Mouse (Mus musculus): ENCODE results near the gene BC035947.
"Not testable (repeated sequence)": the region's sequence is repeated elsewhere in the genome, so short reads cannot be mapped to it uniquely, and the experiment has no call there.

The BC035947 gene

GRCm38 (mm10) chr1:78511621-78512160 lies at the start of gene BC035947:
TSS of gene BC035947 (minus strand) at chr1:78512158.
- DNase-seq (ENCODE audit: low read depth): no peak

- DNase-seq (ENCODE audit: low read depth): no peak
These were observed 42.2 kb upstream of the BC035947 start for GRCm38 (mm10) chr1:78554012-78554666.

GRCm38 (mm10) chr1:78548961-78549360 lies 37.0 kb upstream of the BC035947 start:
- no peak for DNase-seq (ENCODE audit: low read depth)

- no peak for DNase-seq (ENCODE audit: low read depth)
These were observed 34.3 kb upstream of the BC035947 start for GRCm38 (mm10) chr1:78546258-78546657.

- not testable (repeated sequence) for DNase-seq (ENCODE audit: low read depth)
These were observed 31.7 kb upstream of the BC035947 start for GRCm38 (mm10) chr1:78543631-78544030.

DNA sequence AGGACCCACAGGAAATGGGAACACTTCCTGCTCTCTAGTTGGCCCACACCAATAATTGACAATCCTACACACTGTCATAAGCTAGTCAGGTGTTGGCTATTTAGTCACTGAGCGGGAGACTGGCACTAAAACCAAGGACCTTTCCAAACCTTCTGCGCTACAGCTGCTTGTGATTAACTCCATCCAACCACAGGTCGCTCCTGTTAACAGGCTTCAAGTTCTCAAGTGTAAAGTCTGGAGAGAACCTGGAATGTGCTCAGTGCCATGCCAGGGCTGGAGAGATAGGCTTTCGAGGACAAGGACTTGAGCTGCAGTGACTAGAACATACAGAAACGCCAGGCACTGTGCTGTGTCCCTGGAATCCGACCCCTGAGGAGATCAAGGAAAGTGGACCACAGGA lies 27.2 kb upstream of the BC035947 start:
- DNase-seq (ENCODE audit: low read depth): no peak

DNA sequence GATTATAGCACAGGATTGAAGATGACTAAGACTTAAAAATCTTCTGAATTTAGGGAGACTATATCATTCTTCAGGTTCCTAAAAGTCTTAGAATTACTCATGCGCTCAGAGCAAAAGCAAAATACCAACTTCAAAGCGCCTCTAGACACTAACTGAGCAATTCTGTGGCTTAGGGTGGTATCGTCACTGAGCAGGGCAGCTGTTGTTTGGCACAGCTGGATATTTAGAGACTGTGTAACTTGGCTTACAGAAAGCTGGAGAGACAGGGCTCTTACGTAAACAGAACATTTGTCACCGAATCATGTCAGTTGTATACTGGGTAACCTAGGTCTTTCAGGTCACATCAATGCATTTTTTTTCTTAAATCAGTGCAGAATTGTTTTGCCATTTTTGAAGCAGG lies 26.4 kb upstream of the BC035947 start:
- DNase-seq (ENCODE audit: low read depth): peak; percentile 80

DNA sequence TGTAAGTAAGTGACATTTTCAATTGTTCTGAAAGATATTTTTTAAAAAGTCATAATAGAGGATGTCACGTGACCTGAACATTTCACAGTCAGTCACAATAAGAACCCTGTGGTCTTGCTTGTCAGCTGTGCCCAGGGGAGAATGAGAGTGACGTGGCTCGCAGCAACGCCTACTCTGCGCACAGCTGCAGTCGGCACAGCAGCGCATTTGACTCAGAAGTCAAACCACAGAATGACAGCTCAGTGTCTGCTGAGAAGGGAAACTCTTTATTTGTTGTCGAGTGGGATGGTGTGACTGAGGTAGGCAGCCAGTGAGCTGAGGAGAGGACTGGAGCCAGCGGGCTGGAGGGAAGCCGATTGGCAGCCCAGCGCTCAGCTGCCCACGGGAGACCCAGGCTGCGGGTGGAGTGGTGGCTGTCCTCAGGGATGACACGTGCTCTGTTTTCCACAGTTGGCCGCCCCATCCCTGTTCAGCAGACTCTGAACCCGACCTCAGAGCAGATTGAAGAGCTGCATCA lies 25.6 kb upstream of the BC035947 start:
- DNase-seq (ENCODE audit: low read depth): peak; percentile 93

- DNase-seq (ENCODE audit: low read depth): peak; percentile 86
These were observed 24.6 kb upstream of the BC035947 start for GRCm38 (mm10) chr1:78536310-78537164.

GRCm38 (mm10) chr1:78534428-78535150 lies 22.6 kb upstream of the BC035947 start:
- DNase-seq (ENCODE audit: low read depth): no peak

GRCm38 (mm10) chr1:78532184-78532800 lies 20.3 kb upstream of the BC035947 start:
- DNase-seq (ENCODE audit: low read depth): no peak

- DNase-seq (ENCODE audit: low read depth): no peak
These were observed 18.7 kb upstream of the BC035947 start for GRCm38 (mm10) chr1:78530500-78531215.

DNA sequence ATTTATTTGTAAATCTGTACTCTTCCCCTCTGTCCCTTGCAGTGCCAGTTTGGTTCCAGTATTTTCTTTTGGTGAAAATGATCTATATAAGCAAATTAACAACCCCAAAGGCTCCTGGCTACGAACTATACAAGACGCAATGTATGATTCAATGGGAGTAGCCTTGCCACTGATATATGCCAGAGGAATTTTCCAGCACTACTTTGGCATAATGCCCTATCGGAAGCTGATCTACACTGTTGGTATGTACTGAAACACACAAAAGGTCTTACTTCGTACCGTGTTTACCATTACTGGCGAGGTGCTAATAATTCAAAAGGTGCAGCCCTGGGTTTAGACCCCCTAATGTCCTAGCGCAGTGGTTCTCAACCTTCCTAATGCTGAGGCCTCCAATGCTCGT lies 17.1 kb upstream of the BC035947 start:
- DNase-seq (ENCODE audit: low read depth): no peak

- no peak for DNase-seq (ENCODE audit: low read depth)
These were observed 16.4 kb upstream of the BC035947 start for GRCm38 (mm10) chr1:78528356-78528755.

- DNase-seq (ENCODE audit: low read depth): peak; percentile 79
These were observed 13.4 kb upstream of the BC035947 start for GRCm38 (mm10) chr1:78525189-78525886.

- DNase-seq (ENCODE audit: low read depth): no peak
These were observed 6.9 kb upstream of the BC035947 start for GRCm38 (mm10) chr1:78518907-78519306.

DNA sequence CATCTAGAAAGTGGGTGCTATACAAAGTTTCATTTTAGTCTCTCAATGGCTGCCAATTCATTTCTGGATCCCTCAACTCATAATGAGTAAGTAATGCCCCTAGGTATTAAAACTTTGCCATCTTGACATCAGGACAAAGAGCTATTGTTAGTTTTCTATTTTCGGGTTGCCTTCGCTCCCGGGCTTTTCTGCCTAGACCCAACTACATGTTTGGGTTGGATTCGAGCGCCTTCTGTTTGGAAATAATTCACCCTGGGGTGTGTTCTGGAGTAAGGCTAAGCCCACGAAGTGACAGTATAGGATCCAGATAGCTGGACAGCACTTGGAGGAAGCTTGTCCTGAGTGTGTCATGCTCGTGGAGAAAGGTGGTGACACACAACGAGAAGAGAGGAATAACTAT lies 798 bp upstream of the BC035947 start:
- DNase-seq (ENCODE audit: low read depth): no peak

DNA sequence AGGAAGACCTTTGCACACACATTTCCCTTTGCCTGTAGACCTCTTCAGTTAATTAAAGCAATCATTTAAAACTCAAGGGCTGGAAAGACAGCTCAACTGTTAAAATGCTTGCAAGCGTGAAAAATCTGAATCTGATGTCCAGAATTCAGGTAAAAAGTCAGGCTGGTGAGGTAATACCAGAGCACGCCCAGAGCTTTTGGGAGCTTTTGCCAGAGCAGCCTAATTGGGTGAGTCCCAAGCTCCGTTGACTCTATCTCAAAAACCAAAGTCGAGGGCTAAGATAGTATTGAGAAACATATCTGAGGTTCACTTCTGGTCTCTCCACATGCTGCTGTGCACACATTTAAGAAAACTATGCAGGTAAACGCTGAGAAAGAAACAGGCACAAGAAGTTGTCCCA lies 1.1 kb downstream of the BC035947 start, which contains the start of gene Mogat1:
TSS of gene Mogat1 (plus strand) at position 130 of the 400 bp plus-strand sequence.
- no peak for DNase-seq (ENCODE audit: low read depth)

DNA sequence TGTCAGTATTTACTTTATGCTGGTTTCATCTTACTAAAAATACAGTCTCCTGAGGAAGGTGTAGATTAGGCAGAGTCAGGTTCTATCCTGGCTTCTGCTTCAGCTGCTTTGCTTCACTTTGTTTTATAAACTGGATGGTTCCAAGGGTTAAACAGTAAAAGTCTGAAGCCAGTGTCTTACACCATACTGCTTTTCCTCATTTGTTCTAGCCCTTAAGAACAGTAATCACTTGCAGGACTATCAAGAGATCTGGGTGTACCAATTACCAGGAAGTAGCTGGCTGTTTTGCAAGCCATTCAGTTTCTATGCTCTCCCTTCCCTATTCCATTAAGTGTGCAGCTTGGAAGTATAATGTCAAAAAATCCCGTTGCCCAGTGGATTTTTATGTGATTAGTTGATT lies 4.8 kb downstream of the BC035947 start:
- no peak for DNase-seq (ENCODE audit: low read depth)

DNA sequence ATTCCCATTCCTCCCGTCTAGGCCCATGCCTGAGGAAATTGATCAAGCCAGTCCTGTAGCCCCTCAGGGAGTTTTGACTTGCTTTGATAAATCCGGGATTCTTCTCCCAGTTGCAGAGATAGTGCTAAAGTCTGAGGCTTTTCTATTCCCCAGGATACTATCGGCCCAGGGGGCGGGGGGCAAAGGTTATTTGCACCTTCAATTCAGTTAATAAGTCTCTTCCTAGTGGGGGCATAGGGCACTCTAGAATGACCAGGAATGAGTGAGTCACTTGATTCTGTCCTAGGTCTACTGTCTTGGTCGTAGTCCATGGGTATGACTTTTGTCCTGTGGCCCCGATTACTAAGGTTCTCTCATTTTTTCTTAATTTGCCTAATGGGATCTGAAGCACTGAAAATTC lies 9.4 kb downstream of the BC035947 start:
- DNase-seq (ENCODE audit: low read depth): no peak

Measured in induced T-regulatory cell, adult 2 months (primary cell).